Mouse (Mus musculus): Measurements from ENCODE around the gene Afg1l. TPM values are rescaled to one million over a fixed set of nuclear protein-coding genes. Genes with fewer than 3 reads are reported as not detected.

The Afg1l gene
- polyA plus RNA-seq, 1 experiment from 2014 or later = 8.6 TPM

- no peak overlapping the region for H3K9ac ChIP-seq (replicated peaks)
- no peaks in the 10 kb centered on the region for H3K36me3 ChIP-seq
- no peak overlapping the region for H3K4me2 ChIP-seq
- WGBS = 64% methylated on average over 5 of the region's 5 CpGs
- no peaks in the 10 kb centered on the region for H3K4me1 ChIP-seq
- H3K4me3 ChIP-seq (replicated peaks) = no peak overlapping the region
- H3K27ac ChIP-seq (replicated peaks) = no peak overlapping the region
- no peak for ATAC-seq (ENCODE audit: low FRiP score)
- H3K27me3 ChIP-seq (replicated peaks) = no peaks in the 10 kb centered on the region
- peaks cover 7% of the 10 kb centered on the region; the same call in 1 of the 2 replicates for H3K9me3 ChIP-seq (replicated peaks)
Measured at GRCm38 (mm10) chr10:42436842-42437805, 41.2 kb downstream of the Afg1l start.

- peak overlapping the region; percentile 23; the same call in 1 of the 2 replicates for H3K4me2 ChIP-seq
Measured at GRCm38 (mm10) chr10:42417530-42418174, 60.7 kb downstream of the Afg1l start.

GRCm38 (mm10) chr10:42415821-42416470, 62.4 kb downstream of the Afg1l start:
- no peak overlapping the region for H3K4me3 ChIP-seq (replicated peaks)
- no peaks in the 10 kb centered on the region for H3K36me3 ChIP-seq
- peaks cover 17% of the 10 kb centered on the region for H3K4me1 ChIP-seq
- H3K9me3 ChIP-seq (replicated peaks) = no peaks in the 10 kb centered on the region
- no peak overlapping the region for H3K27ac ChIP-seq (replicated peaks)
- H3K4me2 ChIP-seq = no peak overlapping the region
- H3K9ac ChIP-seq (replicated peaks) = no peak overlapping the region
- H3K27me3 ChIP-seq (replicated peaks) = no peaks in the 10 kb centered on the region
- 78% methylated on average over 4 of the region's 4 CpGs for WGBS
- ATAC-seq (ENCODE audit: low FRiP score) = no peak

More at GRCm38 (mm10) chr10:42417530-42418174, 60.7 kb downstream of the Afg1l start:
- Histone ChIP-seq H3K27ac (replicated peaks) (no peak overlapping the region), H3K9ac (replicated peaks) (no peak overlapping the region), H3K27me3 (replicated peaks) (no peaks in the 10 kb centered on the region), H3K36me3 (no peaks in the 10 kb centered on the region), H3K4me3 (replicated peaks) (no peak overlapping the region), H3K4me1 (peaks cover 13% of the 10 kb centered on the region), H3K9me3 (replicated peaks) (no peaks in the 10 kb centered on the region)
- WGBS = 15% methylated on average over 10 of the region's 10 CpGs
- ATAC-seq (ENCODE audit: low FRiP score) = no peak

- H3K4me2 ChIP-seq = no peak overlapping the region
- no peaks in the 10 kb centered on the region for H3K36me3 ChIP-seq
- ATAC-seq (ENCODE audit: low FRiP score) = no peak
- peaks cover 5% of the 10 kb centered on the region; the same call in 1 of the 2 replicates for H3K4me1 ChIP-seq
- no peak overlapping the region for H3K27ac ChIP-seq (replicated peaks)
- no peaks in the 10 kb centered on the region for H3K27me3 ChIP-seq (replicated peaks)
- WGBS = 66% methylated on average over 6 of the region's 6 CpGs
- no peaks in the 10 kb centered on the region for H3K9me3 ChIP-seq (replicated peaks)
- H3K9ac ChIP-seq (replicated peaks) = no peak overlapping the region
- H3K4me3 ChIP-seq (replicated peaks) = no peak overlapping the region
Measured at GRCm38 (mm10) chr10:42410748-42411537, 67.4 kb downstream of the Afg1l start.

- H3K27ac ChIP-seq (replicated peaks) = no peak overlapping the region
- 82% methylated on average over 11 of the region's 11 CpGs for WGBS
- H3K9ac ChIP-seq (replicated peaks) = no peak overlapping the region
- no peak overlapping the region for H3K4me3 ChIP-seq (replicated peaks)
- peaks cover 7% of the 10 kb centered on the region; the same call in 1 of the 2 replicates for H3K36me3 ChIP-seq
- no peaks in the 10 kb centered on the region for H3K27me3 ChIP-seq (replicated peaks)
- ATAC-seq (ENCODE audit: low FRiP score) = no peak
- no peaks in the 10 kb centered on the region for H3K9me3 ChIP-seq (replicated peaks)
- H3K4me2 ChIP-seq = no peak overlapping the region
- H3K4me1 ChIP-seq = no peaks in the 10 kb centered on the region
Measured at GRCm38 (mm10) chr10:42390436-42390835, 87.9 kb downstream of the Afg1l start.

- H3K4me3 ChIP-seq (replicated peaks) = no peak overlapping the region
- no peak overlapping the region for H3K4me2 ChIP-seq
- H3K27ac ChIP-seq (replicated peaks) = no peak overlapping the region
- no peaks in the 10 kb centered on the region for H3K27me3 ChIP-seq (replicated peaks)
- H3K36me3 ChIP-seq = no peaks in the 10 kb centered on the region
- no peak overlapping the region for H3K9ac ChIP-seq (replicated peaks)
- H3K9me3 ChIP-seq (replicated peaks) = no peaks in the 10 kb centered on the region
- H3K4me1 ChIP-seq = no peaks in the 10 kb centered on the region
- ATAC-seq (ENCODE audit: low FRiP score) = no peak
Measured at GRCm38 (mm10) chr10:42388181-42388580, 90.2 kb downstream of the Afg1l start.

- no peak for ATAC-seq (ENCODE audit: low FRiP score)
- Histone ChIP-seq H3K27me3 (replicated peaks) (no peaks in the 10 kb centered on the region), H3K27ac (replicated peaks) (no peak overlapping the region), H3K4me3 (replicated peaks) (no peak overlapping the region), H3K9ac (replicated peaks) (no peak overlapping the region), H3K9me3 (replicated peaks) (no peaks in the 10 kb centered on the region), H3K36me3 (no peaks in the 10 kb centered on the region), H3K4me2 (no peak overlapping the region), H3K4me1 (no peaks in the 10 kb centered on the region)
- 34% methylated on average over 13 of the region's 13 CpGs for WGBS
Measured at GRCm38 (mm10) chr10:42384946-42385644, 93.3 kb downstream of the Afg1l start.

- Histone ChIP-seq H3K27me3 (replicated peaks) (no peaks in the 10 kb centered on the region), H3K27ac (replicated peaks) (no peak overlapping the region), H3K4me1 (no peaks in the 10 kb centered on the region), H3K9ac (replicated peaks) (no peak overlapping the region), H3K4me2 (no peak overlapping the region), H3K4me3 (replicated peaks) (no peak overlapping the region), H3K9me3 (replicated peaks) (no peaks in the 10 kb centered on the region), H3K36me3 (no peaks in the 10 kb centered on the region)
- 40% methylated on average over 6 of the region's 6 CpGs for WGBS
- no peak for ATAC-seq (ENCODE audit: low FRiP score)
Measured at GRCm38 (mm10) chr10:42383708-42384107, 94.7 kb downstream of the Afg1l start.

GRCm38 (mm10) chr10:42364216-42364615, 114.1 kb downstream of the Afg1l start:
- H3K4me3 ChIP-seq (replicated peaks) = no peak overlapping the region

GRCm38 (mm10) chr10:42355980-42356379, 122.4 kb downstream of the Afg1l start:
- no peak overlapping the region for H3K27ac ChIP-seq (replicated peaks)
- H3K27me3 ChIP-seq (replicated peaks) = no peaks in the 10 kb centered on the region
- ATAC-seq (ENCODE audit: low FRiP score) = no peak
- no peak overlapping the region for H3K9ac ChIP-seq (replicated peaks)
- no peaks in the 10 kb centered on the region for H3K4me1 ChIP-seq
- H3K4me3 ChIP-seq (replicated peaks) = no peak overlapping the region
- H3K9me3 ChIP-seq (replicated peaks) = no peaks in the 10 kb centered on the region
- 56% methylated on average over 3 of the region's 3 CpGs for WGBS
- H3K4me2 ChIP-seq = no peak overlapping the region
- H3K36me3 ChIP-seq = no peaks in the 10 kb centered on the region

More at GRCm38 (mm10) chr10:42364216-42364615, 114.1 kb downstream of the Afg1l start:
- 65% methylated on average over 10 of the region's 10 CpGs for WGBS
- Histone ChIP-seq H3K4me1 (peaks cover 7% of the 10 kb centered on the region; the same call in 1 of the 2 replicates), H3K27ac (replicated peaks) (peak overlapping the region; percentile 54; the same call in 1 of the 2 replicates), H3K9ac (replicated peaks) (no peak overlapping the region), H3K4me2 (no peak overlapping the region), H3K27me3 (replicated peaks) (no peaks in the 10 kb centered on the region), H3K9me3 (replicated peaks) (no peaks in the 10 kb centered on the region), H3K36me3 (no peaks in the 10 kb centered on the region)
- peak; percentile 83; the same call in 1 of the 2 replicates for ATAC-seq (ENCODE audit: low FRiP score)
